8 mouse cellular contexts compared by ENCODE assay signal in genomic region chr2:25224766-25225752, GRCm38 (mm10). TPM values are rescaled to one million over a fixed set of nuclear protein-coding genes. Genes with fewer than 3 reads are reported as not detected.
DNase-seq lines count a peak whose midpoint lies in the region; ATAC-seq lines count a peak whose summit lies in the region.

No protein-coding gene starts in this region.

- peak overlapping the region; percentile 76 for H3K4me3 ChIP-seq in brown adipose tissue, adult 24 weeks (ENCODE audit: insufficient read depth, low read depth, low read length)
- peak overlapping the region; percentile 52 for H3K4me3 ChIP-seq in heart, embryonic 12.5 days
- peak overlapping the region; percentile 85 for H3K4me3 ChIP-seq in kidney, embryonic 16.5 days (ENCODE audit: low read length)

- peaks cover 11% of the 10 kb centered on the region for H3K4me1 ChIP-seq in brown adipose tissue, adult 24 weeks (ENCODE audit: control insufficient read depth, insufficient read depth, insufficient read length, low read length)
- peaks cover 19% of the 10 kb centered on the region for H3K4me1 ChIP-seq in heart, embryonic 12.5 days (replicated peaks)
- H3K4me1 ChIP-seq in kidney, embryonic 16.5 days (ENCODE audit: insufficient read depth, low read length): peaks cover 28% of the 10 kb centered on the region

- peak; percentile 96 for DNase-seq in fat pad, adult 2 months (ENCODE audit: extremely low read depth, low read depth, low spot score)
- DNase-seq in liver: peak; percentile 99
- DNase-seq in monocyte, adult 2 months (ENCODE audit: low read depth in 1 of 2, low spot score in 2 of 2): peak; percentile 97 to 98
- DNase-seq in spleen, postnatal 36 days (ENCODE audit: low spot score in 2 of 2): peak; percentile 99 to 100

- WGBS in heart, embryonic 12.5 days: 2% methylated on average over 41 of the region's 41 CpGs
- 2% methylated on average over 41 of the region's 41 CpGs for WGBS in kidney, embryonic 16.5 days

- H3K9me3 ChIP-seq in heart, embryonic 12.5 days (replicated peaks): no peaks in the 10 kb centered on the region
- H3K9me3 ChIP-seq in kidney, embryonic 16.5 days (ENCODE audit: low read length): no peaks in the 10 kb centered on the region

- peak overlapping the region; percentile 90 for H3K27ac ChIP-seq in brown adipose tissue, adult 24 weeks (replicated peaks; ENCODE audit: low read depth, low read length)
- H3K27ac ChIP-seq in heart, embryonic 12.5 days (ENCODE audit: poor library complexity, severe bottlenecking): peak overlapping the region; percentile 95
- H3K27ac ChIP-seq in kidney, embryonic 16.5 days (ENCODE audit: low read length): peak overlapping the region; percentile 99

- ATAC-seq in CD4-positive, CD25-positive, alpha-beta regulatory T cell, adult 4 months: peak; percentile 86
- ATAC-seq in heart, embryonic 12.5 days (ENCODE audit: insufficient number of reproducible peaks, low FRiP score): peak; percentile 95
- peak; percentile 97 for ATAC-seq in kidney, embryonic 16.5 days (ENCODE audit: low FRiP score, low TSS enrichment)

- H3K4me2 ChIP-seq in heart, embryonic 12.5 days: peak overlapping the region; percentile 51
- peak overlapping the region; percentile 53 for H3K4me2 ChIP-seq in kidney, embryonic 16.5 days (replicated peaks; ENCODE audit: low read depth, low read length)

- peak overlapping the region; percentile 65 for H3K9ac ChIP-seq in heart, embryonic 12.5 days
- peak overlapping the region; percentile 79 for H3K9ac ChIP-seq in kidney, embryonic 16.5 days (replicated peaks; ENCODE audit: low read length)

- H3K36me3 ChIP-seq in heart, embryonic 12.5 days: peaks cover 11% of the 10 kb centered on the region
- H3K36me3 ChIP-seq in kidney, embryonic 16.5 days (ENCODE audit: insufficient read depth, low read length): peaks cover 14% of the 10 kb centered on the region

- H3K27me3 ChIP-seq in heart, embryonic 12.5 days (replicated peaks): peaks cover 6% of the 10 kb centered on the region
- no peaks in the 10 kb centered on the region for H3K27me3 ChIP-seq in kidney, embryonic 16.5 days (ENCODE audit: insufficient read depth, low read length)

RNA-seq across cellular contexts. Expression of gene Tubb4b, which starts 0.6 kb away (rescaled TPM):
- 100 to 1,000 TPM in 1 of 2 experiments, 10 to 100 TPM in 1; 94.5 to 120 TPM for polyA plus RNA-seq in CD4-positive, CD25-positive, alpha-beta regulatory T cell, adult 4 months (2017; shearing (Covaris generic))
- polyA plus RNA-seq in brown adipose tissue, adult 24 weeks (2012; ENCODE audit: insufficient read depth, insufficient read length, missing spikeins): 193 and 284 TPM in 2 replicates
- 388 and 392 TPM in 2 replicates for polyA plus RNA-seq in heart, embryonic 12.5 days (2016; fragmentation: Nextera tagmentation; extraction: Ambion mirVana)
- 627 and 671 TPM in 2 replicates for polyA plus RNA-seq in kidney, embryonic 16.5 days (2015; fragmentation: Nextera tagmentation; extraction: Ambion mirVana)

RNA-seq across cellular contexts. Expression of gene Fam166a, which starts 6.5 kb away (rescaled TPM):
- polyA plus RNA-seq in CD4-positive, CD25-positive, alpha-beta regulatory T cell, adult 4 months (2017; shearing (Covaris generic)): not detected
- polyA plus RNA-seq in brown adipose tissue, adult 24 weeks (2012; ENCODE audit: insufficient read depth, insufficient read length, missing spikeins): not detected in 2 replicates
- polyA plus RNA-seq in heart, embryonic 12.5 days (2016; fragmentation: Nextera tagmentation; extraction: Ambion mirVana): not detected in 2 replicates
- polyA plus RNA-seq in kidney, embryonic 16.5 days (2015; fragmentation: Nextera tagmentation; extraction: Ambion mirVana): 0.37 TPM in 1 of 2 replicates, not detected in the other

RNA-seq across cellular contexts. Expression of gene Slc34a3, which starts 9.1 kb away (rescaled TPM):
- not detected for polyA plus RNA-seq in CD4-positive, CD25-positive, alpha-beta regulatory T cell, adult 4 months (2017; shearing (Covaris generic))
- not detected in 2 replicates for polyA plus RNA-seq in brown adipose tissue, adult 24 weeks (2012; ENCODE audit: insufficient read depth, insufficient read length, missing spikeins)
- polyA plus RNA-seq in heart, embryonic 12.5 days (2016; fragmentation: Nextera tagmentation; extraction: Ambion mirVana): not detected in 2 replicates
- 1.9 and 2.0 TPM in 2 replicates for polyA plus RNA-seq in kidney, embryonic 16.5 days (2015; fragmentation: Nextera tagmentation; extraction: Ambion mirVana)

RNA-seq across cellular contexts. Expression of gene Stpg3, which starts 10.6 kb away (rescaled TPM):
- polyA plus RNA-seq in CD4-positive, CD25-positive, alpha-beta regulatory T cell, adult 4 months (2017; shearing (Covaris generic)): not detected
- not detected in 2 replicates for polyA plus RNA-seq in brown adipose tissue, adult 24 weeks (2012; ENCODE audit: insufficient read depth, insufficient read length, missing spikeins)
- not detected in 2 replicates for polyA plus RNA-seq in heart, embryonic 12.5 days (2016; fragmentation: Nextera tagmentation; extraction: Ambion mirVana)
- polyA plus RNA-seq in kidney, embryonic 16.5 days (2015; fragmentation: Nextera tagmentation; extraction: Ambion mirVana): 0.54 and 0.82 TPM in 2 replicates

RNA-seq across cellular contexts. Expression of gene Rnf224, which starts 11.5 kb away (rescaled TPM):
- not detected for polyA plus RNA-seq in CD4-positive, CD25-positive, alpha-beta regulatory T cell, adult 4 months (2017; shearing (Covaris generic))
- not detected in 2 replicates for polyA plus RNA-seq in brown adipose tissue, adult 24 weeks (2012; ENCODE audit: insufficient read depth, insufficient read length, missing spikeins)
- not detected in 2 replicates for polyA plus RNA-seq in heart, embryonic 12.5 days (2016; fragmentation: Nextera tagmentation; extraction: Ambion mirVana)
- 0.55 and 0.69 TPM in 2 replicates for polyA plus RNA-seq in kidney, embryonic 16.5 days (2015; fragmentation: Nextera tagmentation; extraction: Ambion mirVana)

Comparison
In these comparisons a context has a peak if more than half of its experiments do, and no peak if none do; other contexts are left out.
1. Peak in every context shown above with its lines: DNase-seq, ATAC-seq, H3K4me3 ChIP-seq and H3K27ac ChIP-seq.